Mouse (Mus musculus): ENCODE data around the gene Stk19.

Stk19 gene

GRCm38 (mm10) chr17:34796311-34797140 is 40.2 kb downstream of the Stk19 start:
- DNase-seq, result peak; percentile 75

GRCm38 (mm10) chr17:34795633-34796032 is 41.1 kb downstream of the Stk19 start:
- DNase-seq, result peak; percentile 90

- DNase-seq, result peak; percentile 75
These were observed 41.7 kb downstream of the Stk19 start for GRCm38 (mm10) chr17:34795016-34795415.

GRCm38 (mm10) chr17:34777680-34778325 is 58.9 kb downstream of the Stk19 start:
- DNase-seq, result peak; percentile 59

Measured in heart, adult 11 months (tissue).